Mouse (Mus musculus) kidney, adult 2 months (tissue): ENCODE results near the gene Ifna14. TPM values are rescaled to one million over a fixed set of nuclear protein-coding genes. Genes with fewer than 3 reads are reported as not detected.

Experiments used
- DNase-seq: peaks from one replicate; pipeline ENCODE4 v3.0.0; 2021
- H3K27ac ChIP-seq: fragments of 200-500 bp; 2 replicates; pipeline ENCODE4 v1.5.1; 2012; ENCODE audit warnings: low read depth, low read length, control low read depth, inconsistent platforms; ENCODE audit not compliant: insufficient read depth
- H3K27me3 ChIP-seq: fragments of 200-500 bp; replicated peaks from 2 replicates; pipeline ENCODE4 v1.6.1; 2012; ENCODE audit warnings: mild to moderate bottlenecking, moderate library complexity, low read length, inconsistent platforms; ENCODE audit not compliant: control insufficient read depth, insufficient read depth
- H3K36me3 ChIP-seq: fragments of 200-500 bp; 2 replicates; pipeline ENCODE4 v1.6.1; 2012; ENCODE audit warnings: mild to moderate bottlenecking, moderate library complexity, low read length, inconsistent platforms; ENCODE audit not compliant: control insufficient read depth, insufficient read depth
- H3K4me1 ChIP-seq: fragments of 200-500 bp; 2 replicates; pipeline ENCODE4 v1.6.1; 2011; ENCODE audit warnings: low read length; ENCODE audit not compliant: control insufficient read depth, insufficient read depth
- H3K4me3 ChIP-seq: fragments of 200-500 bp; 2 replicates; pipeline ENCODE4 v1.5.1; 2011; ENCODE audit warnings: mild to moderate bottlenecking, low read depth, low read length, control low read depth; ENCODE audit not compliant: insufficient read depth
- CTCF ChIP-seq: fragments of 200-500 bp; conservative IDR thresholded peaks from 2 replicates; pipeline ENCODE4 v1.5.1; 2011; ENCODE audit warnings: low read depth, mild to moderate bottlenecking, control low read depth, low read length, moderate library complexity, mixed read lengths; ENCODE audit not compliant: insufficient read depth, insufficient read length
- POLR2A ChIP-seq: fragments of 200-500 bp; IDR thresholded peaks from one replicate; pipeline ENCODE4 v1.6.1; 2011; ENCODE audit warnings: low read depth, low read length, control low read depth
- WGBS: fragments of 180-500 bp; shearing (Covaris S2); methylation state at CpG from one replicate; pipeline ENCODE4 v1.1.7; 2018; 5-methylcytosine and 5-hydroxymethylcytosine counted together
- polyA plus RNA-seq: library from polyadenylated mRNA; depleted of rRNA; stranded (reverse); fragments of >200 nt; gene quantifications from 2 replicates; pipeline ENCODE4 v1.2.3, GENCODE M21; 2012; rRNA removed

Ifna14 gene
- polyA plus RNA-seq, 1 experiment: not detected

- H3K4me1 ChIP-seq: 0 out of 2 replicates have a peak, but pooled peaks cover 3% of the 10 kb centered on the region
- no peak for DNase-seq
- no peaks in the 10 kb centered on the region for H3K36me3 ChIP-seq
- H3K4me3 ChIP-seq: no peak overlapping the region
- no peak for TF ChIP-seq POLR2A
- no peak for TF ChIP-seq CTCF
- no peak overlapping the region for H3K27ac ChIP-seq
- H3K27me3 ChIP-seq: no peaks in the 10 kb centered on the region
- WGBS: 85% methylated on average over 5 of the region's 5 CpGs
Observed at GRCm38 (mm10) chr4:88526379-88527049, 45.1 kb downstream of the Ifna14 start.

- DNase-seq: no peak
- Histone ChIP-seq H3K36me3 (no peaks in the 10 kb centered on the region), H3K27me3 (no peaks in the 10 kb centered on the region), H3K4me1 (0 out of 2 replicates have a peak, but pooled peaks cover 3% of the 10 kb centered on the region), H3K4me3 (no peak overlapping the region), H3K27ac (no peak overlapping the region)
- WGBS: 84% methylated on average over 3 of the region's 3 CpGs
- no peak for TF ChIP-seq POLR2A
- TF ChIP-seq CTCF: no peak
Observed at GRCm38 (mm10) chr4:88525393-88525792, 46.2 kb downstream of the Ifna14 start.

- Histone ChIP-seq H3K27ac (no peak overlapping the region), H3K4me1 (no peaks in the 10 kb centered on the region), H3K36me3 (no peaks in the 10 kb centered on the region), H3K27me3 (no peaks in the 10 kb centered on the region), H3K4me3 (no peak overlapping the region)
- TF ChIP-seq CTCF (peak; percentile 55), POLR2A (no peak)
- DNase-seq: peak; percentile 29
Observed at GRCm38 (mm10) chr4:88523241-88523640, 48.4 kb downstream of the Ifna14 start.

GRCm38 (mm10) chr4:88522674-88523073 lies 48.9 kb downstream of the Ifna14 start, which contains the start of gene Ifnb1:
Gene Ifnb1 (minus strand): TSS chr4:88522774.
- H3K27me3 ChIP-seq: no peaks in the 10 kb centered on the region
- no peak within 1 kb of the TSS for H3K4me3 ChIP-seq
- 90% methylated on average over 4 of the region's 4 CpGs for WGBS
- DNase-seq: no peak
- H3K27ac ChIP-seq: no peak within 1 kb of the TSS
- no peaks in the 10 kb centered on the region for H3K4me1 ChIP-seq
- TF ChIP-seq POLR2A (no peak), CTCF (no peak)
- H3K36me3 ChIP-seq: no peaks in the 10 kb centered on the region

Other genes starting within 250 kb of the Ifna14 start
- 2.8 and 3.7 TPM in 2 replicates for gene Hacd4, start 132.9 kb downstream of the Ifna14 start, polyA plus RNA-seq
- not detected in 2 replicates for gene Ifnb1, start 49.0 kb downstream of the Ifna14 start, polyA plus RNA-seq
- not detected in 2 replicates for gene Ifna15, start 13.6 kb downstream of the Ifna14 start, polyA plus RNA-seq
- gene Ifna9, start 20.6 kb upstream of the Ifna14 start, polyA plus RNA-seq: not detected in 2 replicates
- not detected in 2 replicates for gene Ifna12, start 31.6 kb upstream of the Ifna14 start, polyA plus RNA-seq
- not detected in 2 replicates for gene C87499, start 62.6 kb upstream of the Ifna14 start, polyA plus RNA-seq
- gene Ifna13, start 72.7 kb upstream of the Ifna14 start, polyA plus RNA-seq: not detected in 2 replicates
- gene Ifna16, start 105.1 kb upstream of the Ifna14 start, polyA plus RNA-seq: not detected in 2 replicates
- gene Ifna2, start 112.1 kb upstream of the Ifna14 start, polyA plus RNA-seq: not detected in 2 replicates
- gene Ifnab, start 119.6 kb upstream of the Ifna14 start, polyA plus RNA-seq: not detected in 2 replicates
- 0.26 and 0.34 TPM in 2 replicates for gene Gm26566, start 150.0 kb upstream of the Ifna14 start, polyA plus RNA-seq
- gene Klhl9, start 150.7 kb upstream of the Ifna14 start, polyA plus RNA-seq: 18.1 and 19.2 TPM in 2 replicates
- gene Gm13271, start 183.1 kb upstream of the Ifna14 start, polyA plus RNA-seq: not detected in 2 replicates
- 0.10 TPM in 1 of 2 replicates, not detected in the other for gene Gm13283, start 188.3 kb upstream of the Ifna14 start, polyA plus RNA-seq
- not detected in 2 replicates for gene Gm13290, start 202.0 kb upstream of the Ifna14 start, polyA plus RNA-seq
- gene Gm13289, start 205.1 kb upstream of the Ifna14 start, polyA plus RNA-seq: not detected in 2 replicates
- gene Gm13272, start 208.1 kb upstream of the Ifna14 start, polyA plus RNA-seq: not detected in 2 replicates
- gene Ifnz, start 210.3 kb upstream of the Ifna14 start, polyA plus RNA-seq: 0.08 TPM in 1 of 2 replicates, not detected in the other
- gene Gm13276, start 213.9 kb upstream of the Ifna14 start, polyA plus RNA-seq: not detected in 2 replicates
- not detected in 2 replicates for gene Gm13277, start 216.8 kb upstream of the Ifna14 start, polyA plus RNA-seq
- not detected in 2 replicates for gene Gm13278, start 219.8 kb upstream of the Ifna14 start, polyA plus RNA-seq
- not detected in 2 replicates for gene Gm13275, start 222.7 kb upstream of the Ifna14 start, polyA plus RNA-seq
- gene Gm13279, start 225.6 kb upstream of the Ifna14 start, polyA plus RNA-seq: not detected in 2 replicates
- gene Gm13285, start 227.9 kb upstream of the Ifna14 start, polyA plus RNA-seq: not detected in 2 replicates
- gene Gm13287, start 231.5 kb upstream of the Ifna14 start, polyA plus RNA-seq: not detected in 2 replicates
- gene Gm13288, start 233.7 kb upstream of the Ifna14 start, polyA plus RNA-seq: not detected in 2 replicates
- not detected in 2 replicates for gene Ifna7, start 244.4 kb upstream of the Ifna14 start, polyA plus RNA-seq
- gene Ifna11, start 248.2 kb upstream of the Ifna14 start, polyA plus RNA-seq: not detected in 2 replicates